Mouse (Mus musculus): ENCODE results near the gene Yy1. TPM values are rescaled to one million over a fixed set of nuclear protein-coding genes. Genes with fewer than 3 reads are reported as not detected.

The Yy1 gene
- polyA plus RNA-seq, 1 experiment: 16.0 TPM

- peaks cover 53% of the 10 kb centered on the region for H3K4me1 ChIP-seq
- no peak overlapping the region for H3K4me3 ChIP-seq (replicated peaks)
- H3K36me3 ChIP-seq (replicated peaks; ENCODE audit: low read length): peaks cover 3% of the 10 kb centered on the region
- no peak for TF ChIP-seq FLI1 (IDR thresholded peaks at IDR 0.05; ENCODE audit: low read length)
- TF ChIP-seq GATA1 (IDR thresholded peaks at IDR 0.05; ENCODE audit: borderline replicate concordance, low read length): no peak
- peaks cover 2% of the 10 kb centered on the region for H3K27me3 ChIP-seq (replicated peaks)
- H3K9me3 ChIP-seq: no peaks in the 10 kb centered on the region
Measured at GRCm38 (mm10) chr12:108758682-108759081, 34.1 kb upstream of the Yy1 start.

DNA sequence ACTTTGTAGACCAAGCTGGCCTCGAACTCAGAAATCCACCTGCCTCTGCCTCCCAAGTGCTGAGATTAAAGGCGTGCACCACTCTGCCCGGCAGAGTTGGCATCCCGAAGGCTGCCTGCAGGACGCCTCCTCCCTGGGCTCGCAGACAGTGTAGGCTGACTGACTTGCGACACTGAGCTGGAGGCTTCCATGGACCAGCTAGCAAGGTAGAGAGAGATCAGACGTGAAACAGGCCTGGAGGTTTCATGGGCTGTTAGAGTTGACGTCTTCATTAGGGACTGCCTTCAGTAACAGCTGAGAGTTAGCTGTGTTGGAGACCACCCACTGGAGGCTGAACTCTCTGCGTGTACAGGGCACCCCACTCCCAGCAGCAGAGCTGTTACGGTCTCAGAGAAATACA lies 33.5 kb upstream of the Yy1 start:
- H3K9me3 ChIP-seq: no peaks in the 10 kb centered on the region
- H3K4me3 ChIP-seq (replicated peaks): no peak overlapping the region
- H3K36me3 ChIP-seq (replicated peaks; ENCODE audit: low read length): peaks cover 3% of the 10 kb centered on the region
- peaks cover 59% of the 10 kb centered on the region for H3K4me1 ChIP-seq
- no peak for TF ChIP-seq GATA1 (IDR thresholded peaks at IDR 0.05; ENCODE audit: borderline replicate concordance, low read length)
- TF ChIP-seq FLI1 (IDR thresholded peaks at IDR 0.05; ENCODE audit: low read length): no peak
- H3K27me3 ChIP-seq (replicated peaks): peaks cover 2% of the 10 kb centered on the region

GRCm38 (mm10) chr12:108760016-108760415 lies 32.8 kb upstream of the Yy1 start:
- no peaks in the 10 kb centered on the region for H3K27me3 ChIP-seq (replicated peaks)
- peaks cover 66% of the 10 kb centered on the region for H3K4me1 ChIP-seq
- no peak overlapping the region for H3K4me3 ChIP-seq (replicated peaks)
- H3K9me3 ChIP-seq: no peaks in the 10 kb centered on the region
- TF ChIP-seq FLI1 (IDR thresholded peaks at IDR 0.05; ENCODE audit: low read length) (no peak), GATA1 (IDR thresholded peaks at IDR 0.05; ENCODE audit: borderline replicate concordance, low read length) (no peak)
- H3K36me3 ChIP-seq (replicated peaks; ENCODE audit: low read length): peaks cover 3% of the 10 kb centered on the region

GRCm38 (mm10) chr12:108760500-108761020 lies 32.2 kb upstream of the Yy1 start:
- Histone ChIP-seq H3K9me3 (no peaks in the 10 kb centered on the region), H3K27me3 (replicated peaks) (no peaks in the 10 kb centered on the region), H3K4me1 (peaks cover 72% of the 10 kb centered on the region), H3K4me3 (replicated peaks) (peak overlapping the region; percentile 38), H3K36me3 (replicated peaks; ENCODE audit: low read length) (peaks cover 3% of the 10 kb centered on the region)
- no peak for TF ChIP-seq GATA1 (IDR thresholded peaks at IDR 0.05; ENCODE audit: borderline replicate concordance, low read length)
- TF ChIP-seq FLI1 (IDR thresholded peaks at IDR 0.05; ENCODE audit: low read length): no peak

- TF ChIP-seq FLI1 (IDR thresholded peaks at IDR 0.05; ENCODE audit: low read length): no peak
- TF ChIP-seq GATA1 (IDR thresholded peaks at IDR 0.05; ENCODE audit: borderline replicate concordance, low read length): no peak
- H3K27me3 ChIP-seq (replicated peaks): no peaks in the 10 kb centered on the region
- H3K4me3 ChIP-seq (replicated peaks): peak overlapping the region; percentile 73
- peaks cover 78% of the 10 kb centered on the region for H3K4me1 ChIP-seq
- H3K9me3 ChIP-seq: no peaks in the 10 kb centered on the region
- H3K36me3 ChIP-seq (replicated peaks; ENCODE audit: low read length): peaks cover 3% of the 10 kb centered on the region
Measured at GRCm38 (mm10) chr12:108761209-108761608, 31.6 kb upstream of the Yy1 start.

GRCm38 (mm10) chr12:108761665-108762064 lies 31.1 kb upstream of the Yy1 start:
- TF ChIP-seq FLI1 (IDR thresholded peaks at IDR 0.05; ENCODE audit: low read length) (no peak), GATA1 (IDR thresholded peaks at IDR 0.05; ENCODE audit: borderline replicate concordance, low read length) (no peak)
- peaks cover 80% of the 10 kb centered on the region for H3K4me1 ChIP-seq
- no peak overlapping the region for H3K4me3 ChIP-seq (replicated peaks)
- no peaks in the 10 kb centered on the region for H3K9me3 ChIP-seq
- peaks cover 3% of the 10 kb centered on the region for H3K36me3 ChIP-seq (replicated peaks; ENCODE audit: low read length)
- H3K27me3 ChIP-seq (replicated peaks): no peaks in the 10 kb centered on the region

DNA sequence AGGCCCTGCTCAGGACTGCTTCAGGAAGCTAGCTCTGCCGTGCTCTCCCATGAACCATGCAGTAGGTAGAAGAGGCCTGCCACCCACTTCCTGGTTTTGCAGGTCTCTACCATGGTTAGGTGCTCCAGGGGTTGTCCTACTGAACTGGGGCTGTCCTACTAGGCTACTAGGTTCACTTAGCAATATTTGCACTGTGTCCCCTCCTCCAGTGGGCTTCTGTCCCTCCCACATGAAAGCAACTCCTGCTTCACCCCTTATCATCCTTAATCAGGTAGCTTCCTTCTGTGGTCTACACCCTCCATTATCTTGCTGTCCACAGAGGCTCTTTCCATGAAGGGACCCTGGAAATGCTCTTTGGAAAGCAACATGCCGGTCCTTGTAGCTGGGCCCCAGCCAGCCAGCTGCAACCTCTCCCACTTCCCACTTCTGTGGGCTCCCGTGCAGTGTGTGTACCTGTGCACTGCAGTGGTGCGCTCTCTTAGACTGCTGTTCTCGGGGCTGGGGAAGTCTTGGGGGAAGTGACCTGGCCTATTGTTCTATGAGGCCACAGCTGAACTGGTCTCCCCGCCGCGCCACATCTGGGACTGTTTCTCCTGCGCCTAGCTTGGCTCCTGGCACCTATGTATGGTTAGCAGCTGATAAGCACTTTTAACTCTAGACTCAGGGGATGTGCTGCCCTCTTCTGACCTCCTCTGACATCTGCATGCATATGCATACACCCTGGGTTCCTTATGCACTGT lies 29.5 kb upstream of the Yy1 start:
- Histone ChIP-seq H3K4me3 (replicated peaks) (peak overlapping the region; percentile 83), H3K27me3 (replicated peaks) (no peaks in the 10 kb centered on the region), H3K9me3 (no peaks in the 10 kb centered on the region), H3K4me1 (peaks cover 75% of the 10 kb centered on the region), H3K36me3 (replicated peaks; ENCODE audit: low read length) (peaks cover 3% of the 10 kb centered on the region)
- TF ChIP-seq GATA1 (IDR thresholded peaks at IDR 0.05; ENCODE audit: borderline replicate concordance, low read length): no peak; the same call in 2 of the 3 replicates
- no peak for TF ChIP-seq FLI1 (IDR thresholded peaks at IDR 0.05; ENCODE audit: low read length)

DNA sequence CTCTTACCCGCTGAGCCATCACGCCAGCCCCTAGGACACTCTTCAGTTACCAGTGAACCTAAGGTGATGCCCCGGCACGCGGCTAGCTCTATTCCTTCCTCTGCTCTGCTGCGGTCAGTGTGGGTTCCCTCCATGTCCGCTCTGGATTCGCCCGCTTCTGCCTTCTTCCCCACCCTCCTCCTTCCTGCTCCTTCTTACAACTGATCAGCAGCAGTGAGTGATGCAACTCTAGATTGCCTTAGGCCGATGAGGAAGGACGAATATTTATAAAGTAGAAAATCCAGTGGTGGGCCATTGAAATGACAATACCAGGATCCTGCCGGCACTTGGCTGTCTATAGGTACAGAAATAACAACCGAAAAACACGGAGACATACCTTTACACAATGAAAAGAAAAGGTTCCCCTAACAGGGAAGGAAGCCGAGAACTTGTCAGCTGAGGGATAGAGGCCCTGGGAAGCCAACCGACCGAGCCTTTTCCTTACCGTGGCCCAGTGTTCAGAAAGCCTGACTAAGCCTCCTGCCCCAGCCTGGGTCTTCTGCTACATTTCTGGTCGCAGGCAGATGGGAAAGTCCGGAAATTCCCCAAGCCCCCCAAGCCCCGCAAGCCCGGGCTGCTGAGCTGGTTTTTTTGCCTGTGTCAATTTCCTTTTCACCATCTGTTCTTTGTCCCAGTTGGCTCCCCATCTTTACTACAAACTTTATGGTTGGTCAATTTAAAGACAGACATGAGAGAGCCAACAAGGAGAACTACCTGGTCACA lies 27.7 kb upstream of the Yy1 start:
- Histone ChIP-seq H3K36me3 (replicated peaks; ENCODE audit: low read length) (peaks cover 3% of the 10 kb centered on the region), H3K27me3 (replicated peaks) (no peaks in the 10 kb centered on the region), H3K4me1 (peaks cover 69% of the 10 kb centered on the region), H3K4me3 (replicated peaks) (peak overlapping the region; percentile 93), H3K9me3 (no peaks in the 10 kb centered on the region)
- TF ChIP-seq GATA1 (IDR thresholded peaks at IDR 0.05; ENCODE audit: borderline replicate concordance, low read length) (no peak), FLI1 (IDR thresholded peaks at IDR 0.05; ENCODE audit: low read length) (no peak)

GRCm38 (mm10) chr12:108765751-108766221 lies 27.0 kb upstream of the Yy1 start:
- H3K9me3 ChIP-seq: no peaks in the 10 kb centered on the region
- H3K27me3 ChIP-seq (replicated peaks): no peaks in the 10 kb centered on the region
- H3K4me3 ChIP-seq (replicated peaks): peak overlapping the region; percentile 93
- peaks cover 3% of the 10 kb centered on the region for H3K36me3 ChIP-seq (replicated peaks; ENCODE audit: low read length)
- TF ChIP-seq FLI1 (IDR thresholded peaks at IDR 0.05; ENCODE audit: low read length) (no peak), GATA1 (IDR thresholded peaks at IDR 0.05; ENCODE audit: borderline replicate concordance, low read length) (no peak)
- peaks cover 62% of the 10 kb centered on the region for H3K4me1 ChIP-seq

- H3K27me3 ChIP-seq (replicated peaks): no peaks in the 10 kb centered on the region
- peaks cover 3% of the 10 kb centered on the region for H3K36me3 ChIP-seq (replicated peaks; ENCODE audit: low read length)
- TF ChIP-seq FLI1 (IDR thresholded peaks at IDR 0.05; ENCODE audit: low read length) (no peak), GATA1 (IDR thresholded peaks at IDR 0.05; ENCODE audit: borderline replicate concordance, low read length) (no peak)
- peaks cover 57% of the 10 kb centered on the region for H3K4me1 ChIP-seq
- peak overlapping the region; percentile 93 for H3K4me3 ChIP-seq (replicated peaks)
- no peaks in the 10 kb centered on the region for H3K9me3 ChIP-seq
Measured at GRCm38 (mm10) chr12:108766316-108766715, 26.5 kb upstream of the Yy1 start.

Measured in megakaryocyte, embryonic 14.5 days (primary cell).